Mouse (Mus musculus) ovary, postnatal 14 days (tissue): Measurements from ENCODE around the gene Tmem200a.

Experiments
- DNase-seq: peaks from one replicate; pipeline ENCODE4 v3.0.0; 2022; ENCODE audit warnings: low spot score

Gene Tmem200a

GRCm38 (mm10) chr10:26078521-26079142 lies at the start of gene Tmem200a:
Tmem200a (minus strand) TSS chr10:26079052.
- DNase-seq: peak; percentile 28

GRCm38 (mm10) chr10:26119822-26120183 lies 41.0 kb upstream of the Tmem200a start:
- no peak for DNase-seq

GRCm38 (mm10) chr10:26119067-26119821 lies 40.4 kb upstream of the Tmem200a start:
- DNase-seq: no peak

- DNase-seq: no peak
These were observed 35.6 kb upstream of the Tmem200a start for GRCm38 (mm10) chr10:26114409-26114808.

GRCm38 (mm10) chr10:26103330-26103982 lies 24.6 kb upstream of the Tmem200a start:
- no peak for DNase-seq

- peak; percentile 4 for DNase-seq
These were observed 3.2 kb upstream of the Tmem200a start for GRCm38 (mm10) chr10:26082081-26082480.

GRCm38 (mm10) chr10:26079678-26080077 lies 826 bp upstream of the Tmem200a start:
- no peak for DNase-seq

GRCm38 (mm10) chr10:26077671-26078481 lies 976 bp downstream of the Tmem200a start, which contains the start of gene Gm9767:
Gm9767 (plus strand) TSS chr10:26078255.
- DNase-seq: no peak

- DNase-seq: no peak
These were observed 1.9 kb downstream of the Tmem200a start for GRCm38 (mm10) chr10:26076949-26077348.

GRCm38 (mm10) chr10:26071986-26072385 lies 6.9 kb downstream of the Tmem200a start:
- no peak for DNase-seq

- no peak for DNase-seq
These were observed 15.8 kb downstream of the Tmem200a start for GRCm38 (mm10) chr10:26063071-26063470.

- no peak for DNase-seq
These were observed 19.1 kb downstream of the Tmem200a start for GRCm38 (mm10) chr10:26059662-26060307.

- no peak for DNase-seq
These were observed 27.7 kb downstream of the Tmem200a start for GRCm38 (mm10) chr10:26051177-26051576.

GRCm38 (mm10) chr10:26034931-26035330 lies 43.9 kb downstream of the Tmem200a start:
- DNase-seq: peak; percentile 1

GRCm38 (mm10) chr10:26018740-26019139 lies 60.1 kb downstream of the Tmem200a start:
- no peak for DNase-seq

GRCm38 (mm10) chr10:26014298-26014697 lies 64.6 kb downstream of the Tmem200a start:
- DNase-seq: no peak

GRCm38 (mm10) chr10:26008948-26009347 lies 69.9 kb downstream of the Tmem200a start:
- DNase-seq: no peak

GRCm38 (mm10) chr10:26005471-26005870 lies 73.4 kb downstream of the Tmem200a start:
- no peak for DNase-seq

GRCm38 (mm10) chr10:26000893-26001292 lies 78.0 kb downstream of the Tmem200a start:
- DNase-seq: no peak

GRCm38 (mm10) chr10:25999291-25999930 lies 79.4 kb downstream of the Tmem200a start:
- no peak for DNase-seq

GRCm38 (mm10) chr10:25984056-25984455 lies 94.8 kb downstream of the Tmem200a start:
- DNase-seq: no peak
